Mouse (Mus musculus) stomach, embryonic 16.5 days (tissue): ENCODE results near the gene Scpep1. TPM values are rescaled to one million over a fixed set of nuclear protein-coding genes. Genes with fewer than 3 reads are reported as not detected.

Source experiments
- ATAC-seq: fragments of 200-750 bp; cut with Nextera tagmentation; 2 replicates; pipeline ENCODE4 v1.8.0; 2017; ENCODE audit warnings: moderate number of reproducible peaks, moderate TSS enrichment; ENCODE audit not compliant: insufficient read depth, low FRiP score
- H3K27ac ChIP-seq: fragments of 300-500 bp; sonication (generic); 2 replicates; pipeline ENCODE4 v1.5.1; 2014; ENCODE audit warnings: low read length
- H3K27me3 ChIP-seq: fragments of 300-500 bp; sonication (generic); 2 replicates; pipeline ENCODE4 v1.6.1; 2014; ENCODE audit warnings: low read length, control low read depth, mixed read lengths; ENCODE audit not compliant: control insufficient read depth, insufficient read depth
- H3K36me3 ChIP-seq: fragments of 300-500 bp; sonication (generic); 2 replicates; pipeline ENCODE4 v1.6.1; 2014; ENCODE audit warnings: low read length; ENCODE audit not compliant: control insufficient read depth, insufficient read depth
- H3K4me1 ChIP-seq: fragments of 300-500 bp; sonication (generic); 2 replicates; pipeline ENCODE4 v1.6.1; 2014; ENCODE audit warnings: low read length, control low read depth, mixed read lengths; ENCODE audit not compliant: control insufficient read depth, insufficient read depth
- H3K4me2 ChIP-seq: fragments of 300-500 bp; sonication (generic); 2 replicates; pipeline ENCODE4 v1.6.1; 2014; ENCODE audit warnings: low read depth, low read length, mixed read lengths
- H3K4me3 ChIP-seq: fragments of 300-500 bp; sonication (generic); replicated peaks from 2 replicates; pipeline ENCODE4 v1.5.1; 2014; ENCODE audit warnings: mild to moderate bottlenecking, low read length
- H3K9ac ChIP-seq: fragments of 300-500 bp; sonication (generic); 2 replicates; pipeline ENCODE4 v1.6.1; 2014; ENCODE audit warnings: low read length
- H3K9me3 ChIP-seq: fragments of 300-500 bp; sonication (generic); replicated peaks from 2 replicates; pipeline ENCODE4 v1.6.1; 2016; ENCODE audit warnings: low read length, control low read depth; ENCODE audit not compliant: control insufficient read depth
- WGBS: fragments of 180-500 bp; shearing (Covaris S2); extraction: QIAGEN DNeasy Blood & Tissue Kit; methylation state at CpG from one replicate; pipeline ENCODE4 v1.1.7; 2014; 5-methylcytosine and 5-hydroxymethylcytosine counted together
- polyA plus RNA-seq: library from polyadenylated mRNA; unstranded; fragments of >200 nt; fragmentation: Nextera tagmentation; extraction: Ambion mirVana; gene quantifications from 2 replicates; pipeline ENCODE4 v1.2.1, GENCODE M21; 2015

The Scpep1 gene
- polyA plus RNA-seq, 1 experiment from 2014 or later: 93.1 TPM

- Histone ChIP-seq H3K27ac (no peak overlapping the region), H3K9ac (no peak overlapping the region), H3K4me1 (no peaks in the 10 kb centered on the region), H3K27me3 (no peaks in the 10 kb centered on the region), H3K4me3 (no peak overlapping the region), H3K4me2 (no peak overlapping the region), H3K9me3 (no peaks in the 10 kb centered on the region), H3K36me3 (peaks cover 8% of the 10 kb centered on the region; the same call in 1 of the 2 replicates)
- ATAC-seq: no peak
- 88% methylated on average over 4 of the region's 4 CpGs for WGBS
Measured at GRCm38 (mm10) chr11:88939634-88940033, 15.6 kb downstream of the Scpep1 start.

GRCm38 (mm10) chr11:88938770-88939169, 16.5 kb downstream of the Scpep1 start:
- Histone ChIP-seq H3K27me3 (no peaks in the 10 kb centered on the region), H3K4me1 (no peaks in the 10 kb centered on the region), H3K36me3 (peaks cover 8% of the 10 kb centered on the region; the same call in 1 of the 2 replicates), H3K27ac (no peak overlapping the region), H3K9me3 (no peaks in the 10 kb centered on the region), H3K4me2 (no peak overlapping the region), H3K4me3 (no peak overlapping the region), H3K9ac (no peak overlapping the region)
- WGBS: 92% methylated on average over 2 of the region's 2 CpGs
- no peak for ATAC-seq

GRCm38 (mm10) chr11:88937886-88938285, 17.4 kb downstream of the Scpep1 start:
- no peak overlapping the region for H3K4me2 ChIP-seq
- H3K9ac ChIP-seq: no peak overlapping the region
- H3K4me1 ChIP-seq: no peaks in the 10 kb centered on the region
- H3K36me3 ChIP-seq: peaks cover 8% of the 10 kb centered on the region; the same call in 1 of the 2 replicates
- ATAC-seq: no peak
- H3K4me3 ChIP-seq: no peak overlapping the region
- no peaks in the 10 kb centered on the region for H3K27me3 ChIP-seq
- H3K9me3 ChIP-seq: no peaks in the 10 kb centered on the region
- H3K27ac ChIP-seq: no peak overlapping the region
- 86% methylated on average over 2 of the region's 2 CpGs for WGBS

- Histone ChIP-seq H3K27ac (no peak overlapping the region), H3K4me1 (no peaks in the 10 kb centered on the region), H3K36me3 (peaks cover 4% of the 10 kb centered on the region; the same call in 1 of the 2 replicates), H3K27me3 (no peaks in the 10 kb centered on the region), H3K4me2 (no peak overlapping the region), H3K9me3 (no peaks in the 10 kb centered on the region), H3K9ac (no peak overlapping the region), H3K4me3 (no peak overlapping the region)
- no peak for ATAC-seq
- 89% methylated on average over 19 of the region's 19 CpGs for WGBS
Measured at GRCm38 (mm10) chr11:88934089-88935000, 20.9 kb downstream of the Scpep1 start.

- Histone ChIP-seq H3K27me3 (no peaks in the 10 kb centered on the region), H3K36me3 (peaks cover 4% of the 10 kb centered on the region; the same call in 1 of the 2 replicates), H3K27ac (no peak overlapping the region), H3K4me2 (no peak overlapping the region), H3K4me1 (no peaks in the 10 kb centered on the region), H3K4me3 (no peak overlapping the region), H3K9me3 (no peaks in the 10 kb centered on the region), H3K9ac (no peak overlapping the region)
- no peak for ATAC-seq
- 91% methylated on average over 9 of the region's 9 CpGs for WGBS
Measured at GRCm38 (mm10) chr11:88933030-88933429, 22.2 kb downstream of the Scpep1 start.

- WGBS: 81% methylated on average over 14 of the region's 14 CpGs
- Histone ChIP-seq H3K4me1 (no peaks in the 10 kb centered on the region), H3K27me3 (no peaks in the 10 kb centered on the region), H3K4me2 (no peak overlapping the region), H3K27ac (no peak overlapping the region), H3K36me3 (peaks cover 7% of the 10 kb centered on the region; the same call in 1 of the 2 replicates), H3K4me3 (no peak overlapping the region), H3K9me3 (no peaks in the 10 kb centered on the region), H3K9ac (no peak overlapping the region)
- ATAC-seq: no peak
Measured at GRCm38 (mm10) chr11:88931692-88932530, 23.4 kb downstream of the Scpep1 start.

GRCm38 (mm10) chr11:88926566-88926965, 28.7 kb downstream of the Scpep1 start:
- no peaks in the 10 kb centered on the region for H3K27me3 ChIP-seq
- H3K36me3 ChIP-seq: peaks cover 19% of the 10 kb centered on the region
- no peak overlapping the region for H3K4me3 ChIP-seq
- no peak for ATAC-seq
- H3K9ac ChIP-seq: no peak overlapping the region
- H3K9me3 ChIP-seq: no peaks in the 10 kb centered on the region
- H3K27ac ChIP-seq: no peak overlapping the region
- WGBS: 86% methylated on average over 5 of the region's 5 CpGs
- no peak overlapping the region for H3K4me2 ChIP-seq
- no peaks in the 10 kb centered on the region for H3K4me1 ChIP-seq

- Histone ChIP-seq H3K4me3 (no peak overlapping the region), H3K36me3 (no peaks in the 10 kb centered on the region), H3K4me1 (no peaks in the 10 kb centered on the region), H3K4me2 (no peak overlapping the region), H3K27ac (no peak overlapping the region), H3K9me3 (no peaks in the 10 kb centered on the region), H3K27me3 (no peaks in the 10 kb centered on the region), H3K9ac (no peak overlapping the region)
- WGBS: 84% methylated on average over 8 of the region's 8 CpGs
- ATAC-seq: no peak
Measured at GRCm38 (mm10) chr11:88909388-88910036, 45.8 kb downstream of the Scpep1 start.
